Mouse (Mus musculus): Measurements from ENCODE around the gene Glipr2. TPM values are rescaled to one million over a fixed set of nuclear protein-coding genes. Genes with fewer than 3 reads are reported as not detected.

Gene Glipr2
- total RNA-seq, 2 experiments from 2014 or later = 2.5 to 3.2 TPM

Other genes starting within 250 kb of the Glipr2 start
- gene Olfr71, start 247.1 kb upstream of the Glipr2 start, total RNA-seq (2021) = not detected
- 1 to 10 TPM; 1.2 to 1.7 TPM for gene Hrct1, start 230.2 kb upstream of the Glipr2 start, total RNA-seq (2021)
- 1 to 10 TPM in 1 of 2 experiments, under 1 TPM in 1; 0.62 to 1.1 TPM for gene Spaar, start 227.4 kb upstream of the Glipr2 start, total RNA-seq (2021)
- not detected for gene Olfr159, start 186.4 kb upstream of the Glipr2 start, total RNA-seq (2021)
- gene Olfr156, start 133.5 kb upstream of the Glipr2 start, total RNA-seq (2021) = not detected
- not detected for gene Olfr157, start 117.2 kb upstream of the Glipr2 start, total RNA-seq (2021)
- gene Olfr155, start 105.8 kb upstream of the Glipr2 start, total RNA-seq (2021) = not detected
- gene Reck, start 81.9 kb upstream of the Glipr2 start, total RNA-seq (2021) = 1 to 10 TPM; 5.7 to 7.3 TPM
- not detected for gene Ccin, start 26.1 kb downstream of the Glipr2 start, total RNA-seq (2021)
- 100 to 1,000 TPM; 266 to 296 TPM for gene Clta, start 47.1 kb downstream of the Glipr2 start, total RNA-seq (2021)
- 10 to 100 TPM; 45.5 to 56.8 TPM for gene Gne, start 126.8 kb downstream of the Glipr2 start, total RNA-seq (2021)

Measured in left cerebral cortex, postnatal 36 days (tissue).